Mouse (Mus musculus): ENCODE measurements at regions not wholly inside any gene's neighbourhood (a gene's known extent, or its start where the extent isn't known, plus 50 kb on each side); places are given as distances from the start of the nearest gene placed in this dataset.

GRCm38 (mm10) chr2:166261065-166261464 lies 105.6 kb upstream of the Sulf2 start:
- TF ChIP-seq MYOD1 (IDR thresholded peaks at IDR 0.05; ENCODE audit: control insufficient read depth in 1 of 3, insufficient read length in 2 of 3, low read depth in 2 of 3): no peak
- TF ChIP-seq CEBPB (IDR thresholded peaks at IDR 0.05; ENCODE audit: insufficient read depth, poor library complexity, severe bottlenecking): no peak
- no peak for TF ChIP-seq TCF12 (IDR thresholded peaks at IDR 0.05; ENCODE audit: insufficient read depth, poor library complexity, severe bottlenecking)
- TF ChIP-seq MAX (IDR thresholded peaks at IDR 0.05; ENCODE audit: low read depth): no peak
- no peak for TF ChIP-seq POLR2A (IDR thresholded peaks at IDR 0.05; ENCODE audit: insufficient read length, low read depth)
- TF ChIP-seq TCF3 (IDR thresholded peaks at IDR 0.05; ENCODE audit: insufficient read length, low read depth): no peak
- no peak for TF ChIP-seq MYOG (IDR thresholded peaks at IDR 0.05; ENCODE audit: control insufficient read depth in 1 of 3, insufficient read depth in 1 of 3, insufficient read length in 2 of 3, low read depth in 2 of 3)
- TF ChIP-seq POLR2AphosphoS2 (IDR thresholded peaks at IDR 0.05; ENCODE audit: insufficient read length, low read depth): no peak
- no peak for TF ChIP-seq USF1 (IDR thresholded peaks at IDR 0.05; ENCODE audit: low read depth)
- no peak for TF ChIP-seq SRF (IDR thresholded peaks at IDR 0.05; ENCODE audit: control insufficient read depth, insufficient read length, low read depth)
- TF ChIP-seq REST (IDR thresholded peaks at IDR 0.05; ENCODE audit: insufficient read depth, insufficient read length): no peak
- TF ChIP-seq E2F4 (IDR thresholded peaks at IDR 0.05; ENCODE audit: insufficient read depth): no peak

DNA sequence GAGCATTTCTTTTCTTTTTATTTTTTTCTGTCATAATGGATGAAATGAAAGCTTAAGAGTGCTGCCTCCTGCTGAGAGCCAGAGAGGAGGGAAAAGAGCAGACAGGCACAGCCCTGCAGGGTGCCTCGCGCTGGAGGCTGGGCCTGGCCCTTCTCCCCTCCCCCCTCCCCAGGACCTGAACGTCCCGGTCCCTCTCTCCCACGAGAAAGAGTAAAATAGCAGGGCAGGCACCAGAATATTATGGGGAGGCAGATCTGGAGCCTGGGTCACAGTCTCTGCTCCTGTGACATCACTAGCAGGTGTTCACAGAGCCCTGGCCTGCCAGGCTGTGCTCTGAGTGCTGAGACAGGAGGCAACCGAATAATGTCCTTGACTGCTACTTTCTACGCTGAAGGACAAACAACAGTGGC lies 103.3 kb upstream of the Sulf2 start:
- no peak overlapping the region for H3K4me2 ChIP-seq (ENCODE audit: low read depth)
- no peak overlapping the region for H3K4me3 ChIP-seq
- H3ac ChIP-seq (ENCODE audit: control insufficient read depth, insufficient read length): no peak overlapping the region
- no peaks in the 10 kb centered on the region for H3K27me3 ChIP-seq (ENCODE audit: control insufficient read depth, insufficient read depth, insufficient read length)
- TF ChIP-seq MYOD1 (IDR thresholded peaks at IDR 0.05; ENCODE audit: control insufficient read depth in 1 of 3, insufficient read length in 2 of 3, low read depth in 2 of 3) (no peak), USF1 (IDR thresholded peaks at IDR 0.05; ENCODE audit: low read depth) (no peak), POLR2AphosphoS2 (IDR thresholded peaks at IDR 0.05; ENCODE audit: insufficient read length, low read depth) (no peak), SRF (IDR thresholded peaks at IDR 0.05; ENCODE audit: control insufficient read depth, insufficient read length, low read depth) (no peak), E2F4 (IDR thresholded peaks at IDR 0.05; ENCODE audit: insufficient read depth) (no peak)
- H3K36me3 ChIP-seq (ENCODE audit: control insufficient read depth, insufficient read depth): no peaks in the 10 kb centered on the region
- no peaks in the 10 kb centered on the region for H3K79me2 ChIP-seq (ENCODE audit: control insufficient read depth, insufficient read depth)

More at GRCm38 (mm10) chr2:166261065-166261464, 105.6 kb upstream of the Sulf2 start:
- Histone ChIP-seq H3K36me3 (ENCODE audit: control insufficient read depth, insufficient read depth) (no peaks in the 10 kb centered on the region), H3K79me2 (ENCODE audit: control insufficient read depth, insufficient read depth) (no peaks in the 10 kb centered on the region), H3K4me2 (ENCODE audit: low read depth) (no peak overlapping the region), H3ac (ENCODE audit: control insufficient read depth, insufficient read length) (no peak overlapping the region), H3K4me3 (no peak overlapping the region), H3K27me3 (ENCODE audit: control insufficient read depth, insufficient read depth, insufficient read length) (no peaks in the 10 kb centered on the region)

DNA sequence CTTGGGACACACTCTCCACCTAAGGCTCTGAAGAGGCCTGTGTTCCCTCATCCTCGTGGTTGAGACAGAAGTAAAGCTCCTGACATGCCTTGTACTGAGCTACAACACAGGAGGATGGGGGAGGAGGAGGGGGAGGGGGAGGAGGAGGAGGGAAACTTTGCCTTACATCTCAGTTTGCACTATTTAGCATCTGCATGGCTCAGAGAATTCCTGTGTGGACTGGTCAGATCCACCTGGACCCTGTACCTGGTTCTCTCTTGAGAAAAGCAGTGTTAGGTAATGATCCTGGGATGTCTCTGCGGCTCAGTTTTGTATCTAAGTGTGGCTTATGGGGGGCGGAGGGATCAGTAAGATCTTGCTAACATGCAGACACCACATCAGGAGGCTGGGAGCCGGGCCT lies 102.2 kb upstream of the Sulf2 start:
- no peak overlapping the region for H3K4me2 ChIP-seq (ENCODE audit: low read depth)

DNA sequence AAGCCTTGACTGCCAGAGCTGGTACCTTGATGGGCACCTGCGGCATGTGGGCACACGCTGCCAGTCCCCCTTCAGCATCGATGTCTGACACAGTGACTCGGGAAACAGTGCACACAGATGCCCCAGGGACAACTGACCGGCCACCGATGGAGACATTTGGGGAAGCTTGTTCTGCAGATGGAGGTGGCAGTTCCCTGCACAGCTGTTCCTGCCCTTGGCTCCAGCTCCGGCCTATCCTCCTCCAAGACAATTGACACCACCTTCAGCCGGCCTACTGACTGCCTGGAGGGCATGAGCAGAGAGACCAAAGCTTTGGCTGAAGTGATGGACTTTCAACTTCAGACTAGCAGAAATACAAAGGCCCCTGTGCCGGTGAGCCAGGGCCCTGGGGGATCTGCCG lies 100.7 kb upstream of the Sulf2 start:
- H3K36me3 ChIP-seq (ENCODE audit: control insufficient read depth, insufficient read depth): no peaks in the 10 kb centered on the region
- H3ac ChIP-seq (ENCODE audit: control insufficient read depth, insufficient read length): no peak overlapping the region
- no peaks in the 10 kb centered on the region for H3K27me3 ChIP-seq (ENCODE audit: control insufficient read depth, insufficient read depth, insufficient read length)
- H3K79me2 ChIP-seq (ENCODE audit: control insufficient read depth, insufficient read depth): no peaks in the 10 kb centered on the region
- TF ChIP-seq MYOD1 (IDR thresholded peaks at IDR 0.05; ENCODE audit: control insufficient read depth in 1 of 3, insufficient read length in 2 of 3, low read depth in 2 of 3): peak in 1 of 3 experiments; percentile 51
- no peak for TF ChIP-seq CEBPB (IDR thresholded peaks at IDR 0.05; ENCODE audit: insufficient read depth, poor library complexity, severe bottlenecking)
- peak in 1 of 3 experiments; percentile 51 for TF ChIP-seq MYOG (IDR thresholded peaks at IDR 0.05; ENCODE audit: control insufficient read depth in 1 of 3, insufficient read depth in 1 of 3, insufficient read length in 2 of 3, low read depth in 2 of 3)
- no peak for TF ChIP-seq POLR2AphosphoS2 (IDR thresholded peaks at IDR 0.05; ENCODE audit: insufficient read length, low read depth)
- H3K4me3 ChIP-seq: no peak overlapping the region
- H3K4me2 ChIP-seq (ENCODE audit: low read depth): no peak overlapping the region

More for the DNA sequence above, 102.2 kb upstream of the Sulf2 start:
- Histone ChIP-seq H3K4me3 (no peak overlapping the region), H3K27me3 (ENCODE audit: control insufficient read depth, insufficient read depth, insufficient read length) (no peaks in the 10 kb centered on the region), H3K79me2 (ENCODE audit: control insufficient read depth, insufficient read depth) (no peaks in the 10 kb centered on the region), H3K36me3 (ENCODE audit: control insufficient read depth, insufficient read depth) (no peaks in the 10 kb centered on the region), H3ac (ENCODE audit: control insufficient read depth, insufficient read length) (no peak overlapping the region)
- TF ChIP-seq USF1 (IDR thresholded peaks at IDR 0.05; ENCODE audit: low read depth) (no peak), REST (IDR thresholded peaks at IDR 0.05; ENCODE audit: insufficient read depth, insufficient read length) (no peak), CEBPB (IDR thresholded peaks at IDR 0.05; ENCODE audit: insufficient read depth, poor library complexity, severe bottlenecking) (no peak), E2F4 (IDR thresholded peaks at IDR 0.05; ENCODE audit: insufficient read depth) (no peak), POLR2AphosphoS2 (IDR thresholded peaks at IDR 0.05; ENCODE audit: insufficient read length, low read depth) (no peak), TCF3 (IDR thresholded peaks at IDR 0.05; ENCODE audit: insufficient read length, low read depth) (no peak), MYOD1 (IDR thresholded peaks at IDR 0.05; ENCODE audit: control insufficient read depth in 1 of 3, insufficient read length in 2 of 3, low read depth in 2 of 3) (no peak), MAX (IDR thresholded peaks at IDR 0.05; ENCODE audit: low read depth) (no peak), POLR2A (IDR thresholded peaks at IDR 0.05; ENCODE audit: insufficient read length, low read depth) (no peak), MYOG (IDR thresholded peaks at IDR 0.05; ENCODE audit: control insufficient read depth in 1 of 3, insufficient read depth in 1 of 3, insufficient read length in 2 of 3, low read depth in 2 of 3) (no peak), TCF12 (IDR thresholded peaks at IDR 0.05; ENCODE audit: insufficient read depth, poor library complexity, severe bottlenecking) (no peak), SRF (IDR thresholded peaks at IDR 0.05; ENCODE audit: control insufficient read depth, insufficient read length, low read depth) (no peak)

- H3K4me2 ChIP-seq (ENCODE audit: low read depth): no peak overlapping the region
- H3K27me3 ChIP-seq (ENCODE audit: control insufficient read depth, insufficient read depth, insufficient read length): no peaks in the 10 kb centered on the region
- H3K79me2 ChIP-seq (ENCODE audit: control insufficient read depth, insufficient read depth): no peaks in the 10 kb centered on the region
- H3K36me3 ChIP-seq (ENCODE audit: control insufficient read depth, insufficient read depth): no peaks in the 10 kb centered on the region
- H3ac ChIP-seq (ENCODE audit: control insufficient read depth, insufficient read length): no peak overlapping the region
- TF ChIP-seq E2F4 (IDR thresholded peaks at IDR 0.05; ENCODE audit: insufficient read depth) (no peak), MYOD1 (IDR thresholded peaks at IDR 0.05; ENCODE audit: control insufficient read depth in 1 of 3, insufficient read length in 2 of 3, low read depth in 2 of 3) (no peak), MYOG (IDR thresholded peaks at IDR 0.05; ENCODE audit: control insufficient read depth in 1 of 3, insufficient read depth in 1 of 3, insufficient read length in 2 of 3, low read depth in 2 of 3) (no peak), MAX (IDR thresholded peaks at IDR 0.05; ENCODE audit: low read depth) (no peak), POLR2AphosphoS2 (IDR thresholded peaks at IDR 0.05; ENCODE audit: insufficient read length, low read depth) (no peak), SRF (IDR thresholded peaks at IDR 0.05; ENCODE audit: control insufficient read depth, insufficient read length, low read depth) (no peak), REST (IDR thresholded peaks at IDR 0.05; ENCODE audit: insufficient read depth, insufficient read length) (no peak), POLR2A (IDR thresholded peaks at IDR 0.05; ENCODE audit: insufficient read length, low read depth) (no peak), TCF12 (IDR thresholded peaks at IDR 0.05; ENCODE audit: insufficient read depth, poor library complexity, severe bottlenecking) (no peak), TCF3 (IDR thresholded peaks at IDR 0.05; ENCODE audit: insufficient read length, low read depth) (no peak), CEBPB (IDR thresholded peaks at IDR 0.05; ENCODE audit: insufficient read depth, poor library complexity, severe bottlenecking) (no peak), USF1 (IDR thresholded peaks at IDR 0.05; ENCODE audit: low read depth) (no peak)
- no peak overlapping the region for H3K4me3 ChIP-seq
Observed at GRCm38 (mm10) chr2:166254581-166254980, 99.1 kb upstream of the Sulf2 start.
